Mouse (Mus musculus) thymus, postnatal 25 days (tissue): ENCODE measurements around the gene Arl4c.
A peak's percentile ranks its signal among the peaks of the same experiment; 100 is the strongest.

ENCODE experiments used
- DNase-seq: peaks from one replicate; pipeline ENCODE4 v3.0.0; 2022

The Arl4c gene

GRCm38 (mm10) chr1:88701870-88702661 is at the start of gene Arl4c:
Arl4c (minus strand) TSS chr1:88702221.
- peak; percentile 89 for DNase-seq

- DNase-seq = no peak
Observed at GRCm38 (mm10) chr1:88751332-88751731, 49.3 kb upstream of the Arl4c start.

GRCm38 (mm10) chr1:88750576-88750975 is 48.6 kb upstream of the Arl4c start:
- no peak for DNase-seq

GRCm38 (mm10) chr1:88750126-88750525 is 48.1 kb upstream of the Arl4c start:
- no peak for DNase-seq

GRCm38 (mm10) chr1:88749106-88749505 is 47.1 kb upstream of the Arl4c start:
- no peak for DNase-seq

GRCm38 (mm10) chr1:88745256-88745655 is 43.2 kb upstream of the Arl4c start:
- DNase-seq = peak; percentile 80

- DNase-seq = no peak
Observed at GRCm38 (mm10) chr1:88744261-88744660, 42.2 kb upstream of the Arl4c start.

- peak; percentile 50 for DNase-seq
Observed at GRCm38 (mm10) chr1:88742372-88742771, 40.4 kb upstream of the Arl4c start.

GRCm38 (mm10) chr1:88739546-88739945 is 37.5 kb upstream of the Arl4c start:
- DNase-seq = no peak

- DNase-seq = no peak
Observed at GRCm38 (mm10) chr1:88738931-88739330, 36.9 kb upstream of the Arl4c start.

GRCm38 (mm10) chr1:88729496-88729895 is 27.5 kb upstream of the Arl4c start:
- DNase-seq = no peak

- DNase-seq = no peak
Observed at GRCm38 (mm10) chr1:88727369-88727768, 25.3 kb upstream of the Arl4c start.

GRCm38 (mm10) chr1:88725716-88726115 is 23.7 kb upstream of the Arl4c start:
- DNase-seq = no peak

GRCm38 (mm10) chr1:88720626-88721229 is 18.7 kb upstream of the Arl4c start:
- DNase-seq = peak; percentile 44

GRCm38 (mm10) chr1:88718563-88718962 is 16.5 kb upstream of the Arl4c start:
- no peak for DNase-seq

- no peak for DNase-seq
Observed at GRCm38 (mm10) chr1:88717736-88718135, 15.7 kb upstream of the Arl4c start.

- no peak for DNase-seq
Observed at GRCm38 (mm10) chr1:88712011-88712410, 10.0 kb upstream of the Arl4c start.

GRCm38 (mm10) chr1:88708646-88709305 is 6.8 kb upstream of the Arl4c start:
- peak; percentile 52 for DNase-seq

- no peak for DNase-seq
Observed at GRCm38 (mm10) chr1:88708191-88708590, 6.2 kb upstream of the Arl4c start.

GRCm38 (mm10) chr1:88707536-88707935 is 5.5 kb upstream of the Arl4c start:
- no peak for DNase-seq

GRCm38 (mm10) chr1:88705799-88706198 is 3.8 kb upstream of the Arl4c start:
- peak; percentile 89 for DNase-seq

- DNase-seq = peak; percentile 79
Observed at GRCm38 (mm10) chr1:88705050-88705449, 3.0 kb upstream of the Arl4c start.

GRCm38 (mm10) chr1:88700961-88701861 is 810 bp downstream of the Arl4c start:
- peak; percentile 70 for DNase-seq
